Mouse (Mus musculus) cerebellum, adult 2 months (tissue): ENCODE data around the gene Fut8.

ENCODE experiments used
- CTCF ChIP-seq: fragments of 200-500 bp; IDR thresholded peaks from 2 replicates; pipeline ENCODE4 v1.5.1; 2011; ENCODE audit warnings: low read depth, mild to moderate bottlenecking, control low read depth, low read length, moderate library complexity, borderline replicate concordance; ENCODE audit not compliant: insufficient read depth
- POLR2A ChIP-seq: fragments of 200-500 bp; IDR thresholded peaks from 2 replicates; pipeline ENCODE4 v1.6.1; 2011; ENCODE audit warnings: low read length, control low read depth, borderline replicate concordance; ENCODE audit not compliant: insufficient read depth

DNA sequence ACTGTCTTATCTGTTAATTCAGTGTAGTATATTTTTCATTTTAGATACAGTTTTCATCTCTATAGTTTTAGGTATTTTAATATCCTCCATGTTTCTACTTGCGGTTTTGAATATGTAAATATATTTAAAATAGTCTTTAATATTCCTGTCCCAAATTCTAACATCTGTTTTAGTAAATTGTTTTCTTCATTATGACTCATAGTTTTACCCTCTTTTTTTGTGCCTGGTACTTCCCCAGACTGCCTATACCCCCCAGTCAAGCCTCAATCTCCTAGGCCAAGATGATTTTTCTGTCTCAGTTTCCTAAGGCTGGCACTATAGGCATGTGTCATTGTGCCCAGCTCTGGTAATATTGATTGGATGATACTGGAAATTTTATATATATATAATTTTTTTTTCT, 64.1 kb downstream of the Fut8 start:
- no peak for TF ChIP-seq CTCF
- no peak for TF ChIP-seq POLR2A
